Mouse (Mus musculus) Muller cell, postnatal 12 days (primary cell): ENCODE measurements around the gene Zbtb43.

Source experiments
- DNase-seq: peaks from one replicate; pipeline ENCODE4 v3.0.0-alpha.2; 2015; ENCODE audit errors: inconsistent ontology term

The Zbtb43 gene

DNA sequence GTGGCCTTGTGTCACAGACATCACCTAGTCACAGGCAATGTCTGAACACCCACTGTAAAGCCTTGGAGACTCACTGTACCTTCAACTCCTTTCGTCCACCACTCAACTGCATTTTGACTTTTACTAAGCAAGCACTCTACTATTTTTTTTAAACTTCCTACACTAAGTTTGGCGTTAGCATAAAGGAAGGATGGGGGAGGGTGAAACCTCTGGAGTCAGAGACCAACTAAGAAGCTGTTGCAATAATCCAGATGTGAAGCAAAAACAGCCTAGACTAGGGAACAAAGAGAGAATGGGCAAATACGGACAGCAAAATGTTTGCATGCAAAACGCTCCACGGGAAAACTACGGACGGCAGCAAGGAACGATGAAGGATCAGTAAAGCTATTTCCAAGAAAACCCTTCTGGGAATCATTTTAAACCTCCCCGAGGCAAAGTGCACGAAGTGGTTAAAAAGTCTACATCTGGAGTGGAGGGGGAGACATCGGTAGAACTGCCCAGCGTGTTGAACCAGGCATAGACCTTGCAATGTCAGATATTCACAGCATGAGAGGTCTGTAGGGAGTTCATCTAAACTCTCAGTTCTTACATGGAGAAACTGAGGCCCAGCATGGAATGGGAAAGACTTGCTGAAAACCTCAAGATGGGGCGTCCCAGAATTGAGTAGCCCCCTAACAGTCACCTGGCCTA is 38.1 kb downstream of the Zbtb43 start:
- no peak for DNase-seq

DNA sequence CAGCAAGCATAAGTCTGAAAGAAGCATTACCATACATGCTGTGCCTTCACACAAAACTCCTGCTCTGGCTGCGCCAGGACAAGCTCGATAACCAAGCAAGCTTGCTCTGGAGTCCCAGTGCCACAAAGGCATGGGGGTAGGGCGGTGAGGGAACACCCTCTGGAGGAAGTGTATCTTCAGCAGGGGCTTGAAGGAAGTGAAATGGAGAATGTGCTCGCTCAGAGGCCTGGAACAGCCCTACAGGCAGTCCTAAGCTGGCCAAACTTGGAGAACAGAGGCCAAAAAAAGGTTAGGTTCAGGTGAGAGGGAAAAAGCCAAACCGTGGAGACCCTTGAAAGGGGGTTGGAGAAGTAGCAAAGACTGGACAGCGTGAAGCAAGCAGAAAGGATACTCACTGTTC is 39.0 kb downstream of the Zbtb43 start:
- DNase-seq, result no peak

DNA sequence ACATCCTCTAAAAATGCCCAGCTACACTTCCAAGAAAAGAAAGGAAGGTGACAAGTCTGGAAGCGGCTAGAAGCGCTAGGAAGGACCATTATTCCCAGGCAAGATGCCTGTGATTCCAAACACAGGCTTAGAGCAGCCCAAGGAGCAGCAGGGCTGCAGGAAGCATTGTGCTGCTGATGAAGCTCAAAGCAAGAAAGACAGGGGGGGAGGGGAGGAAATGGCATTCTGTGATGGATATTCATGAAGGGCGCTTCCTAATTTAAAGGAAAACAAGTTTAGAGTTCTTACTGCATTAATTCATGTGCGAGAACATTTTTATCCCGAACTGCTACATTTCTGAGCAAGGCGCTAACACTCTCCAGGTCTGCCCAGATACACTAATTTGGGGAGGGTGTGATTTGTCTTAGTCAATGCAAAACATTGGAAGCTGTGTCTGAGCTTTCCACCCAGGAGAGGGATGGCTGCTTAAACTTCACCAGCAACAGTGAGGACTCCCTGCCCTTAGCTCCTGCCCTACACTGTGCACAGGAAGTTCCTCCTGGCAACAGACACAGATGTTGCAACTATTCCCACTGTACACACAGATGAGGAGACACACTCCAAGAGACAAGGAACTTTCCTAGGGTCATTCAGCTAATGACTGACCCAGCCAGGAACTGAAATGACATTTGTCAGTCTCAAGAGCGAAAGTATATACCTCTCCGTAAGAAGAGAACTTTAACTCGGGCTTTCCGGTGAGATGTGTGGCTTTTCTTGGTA is 41.5 kb downstream of the Zbtb43 start:
- no peak for DNase-seq

DNA sequence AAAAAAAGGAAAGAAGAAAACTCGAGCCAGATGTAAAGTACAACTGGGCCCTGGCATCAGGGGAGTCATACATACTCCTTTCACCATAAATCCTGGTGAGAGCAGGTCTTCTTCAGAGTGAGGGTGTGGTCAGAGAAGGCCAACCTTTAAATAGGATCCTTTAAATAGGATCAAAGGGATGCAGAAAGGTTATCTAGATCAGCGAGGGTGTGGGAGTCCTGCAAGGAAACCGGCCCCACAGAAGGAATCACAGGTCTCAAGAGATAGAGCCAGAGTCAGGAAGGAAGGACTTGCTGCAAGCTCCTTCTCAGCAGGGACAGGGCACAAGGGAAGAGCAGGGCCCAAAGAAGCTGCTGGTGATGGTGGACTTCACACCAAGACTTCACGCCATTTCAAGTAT is 50.9 kb downstream of the Zbtb43 start:
- DNase-seq, result no peak

DNA sequence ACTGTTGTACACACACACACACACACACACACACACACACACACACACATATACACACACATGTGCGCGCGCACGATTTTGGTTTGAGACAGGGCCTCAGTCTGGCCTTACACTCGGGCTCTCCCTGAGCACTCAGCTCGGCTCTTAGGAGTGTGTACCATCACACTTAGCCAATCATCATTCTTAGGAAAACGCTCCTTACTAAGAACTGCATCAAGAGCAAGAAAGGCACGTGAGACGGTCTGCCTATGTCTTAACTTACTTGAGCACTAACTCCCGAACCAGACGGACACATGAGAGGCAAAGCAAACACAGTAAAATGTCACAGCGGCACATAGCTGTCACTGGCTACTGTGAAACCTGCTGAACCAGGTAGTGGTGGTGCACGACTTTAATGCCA is 54.3 kb downstream of the Zbtb43 start:
- no peak for DNase-seq

DNA sequence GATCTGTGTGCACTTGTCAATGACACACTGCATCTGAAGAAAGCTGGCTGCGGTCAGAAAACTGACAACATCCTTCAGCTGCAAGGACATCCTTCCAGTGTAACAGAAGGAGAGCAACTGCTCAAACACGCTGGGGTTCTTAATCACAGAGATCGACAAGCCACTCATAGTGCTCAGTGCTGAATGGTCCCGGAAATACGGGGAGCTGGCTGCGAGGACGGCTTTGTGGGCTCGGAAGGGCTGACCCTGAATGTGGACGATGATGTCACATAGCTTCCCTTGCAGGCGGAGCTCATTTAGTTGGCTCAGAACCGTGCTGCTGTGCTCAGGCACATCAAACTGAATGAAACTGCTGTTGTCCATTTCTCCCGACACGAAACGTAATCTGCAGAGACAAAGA is 56.2 kb downstream of the Zbtb43 start:
- DNase-seq, result no peak

DNA sequence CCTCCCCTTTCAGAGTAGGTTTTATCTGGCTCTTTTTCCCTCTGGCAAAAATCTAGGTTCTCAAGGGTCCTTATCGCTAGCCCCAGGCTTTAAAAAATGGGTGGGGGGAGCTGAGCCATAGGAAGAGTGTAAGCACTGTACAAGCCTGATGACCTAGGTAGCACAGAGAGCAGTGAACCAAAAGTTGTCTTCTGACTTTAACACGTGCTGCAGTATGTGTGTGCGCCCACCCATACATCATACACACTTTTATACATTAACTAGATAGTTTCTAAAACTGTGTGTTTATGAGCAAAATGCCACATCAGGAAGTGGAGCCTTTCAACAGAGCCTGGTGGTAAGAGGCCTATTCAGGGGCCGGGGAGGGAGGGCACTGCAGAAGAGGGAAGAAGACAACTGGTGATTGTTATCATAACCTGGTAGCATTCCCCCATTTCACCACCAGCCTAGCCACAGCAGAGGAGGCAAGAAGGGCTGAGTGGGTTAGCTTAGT is 64.8 kb downstream of the Zbtb43 start:
- no peak for DNase-seq

DNA sequence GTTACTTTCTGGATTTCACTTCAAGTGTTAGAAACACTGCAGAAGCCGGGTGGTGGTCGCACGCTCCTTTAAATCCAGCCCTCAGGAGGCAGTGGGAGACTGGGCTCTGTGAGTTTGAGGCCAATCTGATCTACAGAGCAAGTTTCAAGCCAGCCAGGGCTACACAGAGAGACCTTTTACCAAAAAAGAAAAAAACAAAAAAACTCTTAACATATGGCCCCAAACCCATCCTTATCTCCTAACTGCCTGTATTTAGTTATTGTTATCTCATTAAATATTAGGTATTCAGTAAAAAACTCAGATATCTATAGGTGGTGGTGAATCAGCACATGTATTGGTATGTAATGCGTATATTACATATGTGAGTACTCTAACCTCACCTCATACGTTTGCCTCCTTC is 65.7 kb downstream of the Zbtb43 start:
- DNase-seq, result no peak

DNA sequence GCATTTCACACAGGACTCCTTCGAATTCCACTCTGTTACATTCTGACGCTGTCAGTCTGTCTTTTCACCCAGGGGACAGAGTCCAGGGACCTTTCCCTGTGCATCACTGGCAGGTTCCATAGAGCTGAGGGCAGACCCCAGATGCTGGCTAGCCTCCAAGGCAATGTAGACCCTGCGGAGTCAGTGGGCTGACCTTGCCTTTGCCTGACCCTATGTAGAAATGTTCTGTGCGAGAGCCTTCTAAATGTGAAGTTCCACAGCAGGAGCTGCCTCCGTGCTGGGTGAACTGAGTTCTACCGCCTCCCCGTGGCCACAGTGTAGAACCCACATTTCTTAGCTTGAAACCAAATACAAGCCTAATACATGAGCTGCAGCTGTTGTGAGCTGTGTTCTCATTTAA is 66.1 kb downstream of the Zbtb43 start:
- DNase-seq, result peak; percentile 48

DNA sequence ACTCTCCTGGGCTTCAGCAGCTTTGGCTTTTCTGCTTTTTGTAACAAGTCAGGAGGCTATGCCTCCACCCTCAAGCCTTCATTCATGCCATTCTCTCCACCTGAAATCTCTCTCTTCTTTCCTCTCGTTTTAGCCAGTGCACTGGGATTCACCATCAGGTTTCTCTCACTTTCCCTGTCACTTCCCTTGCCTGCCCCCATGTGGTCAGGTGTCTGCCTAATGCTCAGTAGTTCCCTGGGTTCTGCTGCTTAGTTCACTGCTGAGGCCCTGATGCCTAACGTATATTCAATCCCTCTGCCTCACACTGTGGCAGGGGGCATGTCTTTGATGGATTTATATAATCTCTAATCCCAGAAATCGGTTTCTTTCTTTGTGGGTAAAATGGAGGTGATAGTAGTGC is 67.1 kb downstream of the Zbtb43 start:
- DNase-seq, result no peak

DNA sequence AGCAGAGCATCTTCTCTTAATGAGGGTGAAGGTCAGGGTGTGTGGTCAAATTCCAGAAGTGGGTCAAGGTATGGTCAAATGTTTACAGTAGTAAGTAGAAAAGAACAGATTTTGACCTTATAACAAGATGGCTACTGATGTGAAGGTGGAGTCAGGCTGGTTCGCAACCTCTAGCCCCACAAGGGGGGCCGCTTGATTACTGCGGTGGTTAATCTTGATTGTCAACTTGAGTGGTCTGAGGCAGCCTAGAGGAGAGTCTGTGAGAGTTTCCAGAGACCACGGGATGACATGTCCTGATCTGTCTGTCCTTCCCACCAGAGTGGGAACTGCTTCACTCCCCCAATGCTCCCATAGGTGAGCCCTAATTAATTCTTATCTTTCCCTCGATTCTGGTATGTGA is 67.8 kb downstream of the Zbtb43 start:
- no peak for DNase-seq
